Mouse (Mus musculus): ENCODE data around the gene Gpatch8. TPM values are rescaled to one million over a fixed set of nuclear protein-coding genes. Genes with fewer than 3 reads are reported as not detected.
"Not testable (repeated sequence)": the region's sequence is repeated elsewhere in the genome, so short reads cannot be mapped to it uniquely, and the experiment has no call there.

The Gpatch8 gene
- polyA plus RNA-seq, 1 experiment from 2014 or later, result 71.6 TPM

DNA sequence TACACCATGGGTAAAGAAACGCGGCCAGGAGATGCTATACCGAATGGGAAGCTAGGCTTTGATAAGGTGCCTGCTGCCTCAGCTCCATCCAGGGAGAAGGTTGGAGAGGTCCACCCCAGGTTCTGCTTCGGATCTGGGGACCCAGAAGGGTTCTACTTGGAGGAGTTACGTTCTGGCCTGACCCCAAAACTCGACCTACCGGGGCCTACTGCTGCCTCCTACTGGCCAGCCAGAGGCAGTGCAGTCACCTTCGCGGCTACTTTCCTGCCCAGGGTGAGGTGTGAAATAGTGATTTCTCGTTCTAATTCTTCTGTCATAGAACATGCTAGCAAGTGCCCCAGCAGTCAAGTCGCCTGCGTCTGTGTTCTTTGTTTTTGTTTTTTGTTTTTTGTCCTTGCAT, 12.0 kb upstream of the Gpatch8 start:
- Histone ChIP-seq H3K4me1 (0 out of 2 replicates have a peak, but pooled peaks cover 3% of the 10 kb centered on the region), H3K4me2 (no peak overlapping the region), H3K36me3 (no peaks in the 10 kb centered on the region), H3K9me3 (replicated peaks) (no peaks in the 10 kb centered on the region), H3K9ac (replicated peaks) (no peak overlapping the region), H3K4me3 (replicated peaks) (no peak overlapping the region), H3K27ac (replicated peaks) (no peak overlapping the region), H3K27me3 (replicated peaks) (no peaks in the 10 kb centered on the region)
- no peak for ATAC-seq (ENCODE audit: low FRiP score)
- WGBS, result 83% methylated on average over 12 of the region's 12 CpGs

DNA sequence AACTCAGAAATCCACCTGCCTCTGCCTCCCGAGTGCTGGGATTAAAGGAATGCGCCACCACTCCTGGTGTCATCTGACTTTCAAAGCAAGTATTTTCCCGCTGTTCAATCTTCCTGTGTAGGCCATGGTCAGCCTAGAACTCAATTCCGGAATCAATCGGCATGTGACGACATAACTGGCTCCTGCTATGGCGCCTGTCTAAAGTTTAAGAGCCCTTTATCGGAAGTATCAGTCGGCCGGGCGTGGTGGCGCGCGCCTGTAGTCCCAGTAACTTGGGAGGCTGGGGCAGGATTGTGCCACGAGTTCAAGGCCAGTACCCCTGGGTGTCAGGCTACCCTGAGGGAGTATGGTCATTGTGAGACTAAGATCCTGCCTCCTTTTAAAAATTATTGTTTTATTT, 11.5 kb upstream of the Gpatch8 start:
- no peaks in the 10 kb centered on the region for H3K36me3 ChIP-seq
- ATAC-seq (ENCODE audit: low FRiP score), result no peak
- no peak overlapping the region for H3K4me3 ChIP-seq (replicated peaks)
- no peak overlapping the region for H3K9ac ChIP-seq (replicated peaks)
- no peaks in the 10 kb centered on the region for H3K4me1 ChIP-seq
- no peak overlapping the region for H3K27ac ChIP-seq (replicated peaks)
- H3K9me3 ChIP-seq (replicated peaks), result no peaks in the 10 kb centered on the region
- H3K4me2 ChIP-seq, result no peak overlapping the region
- 96% methylated on average over 15 of the region's 15 CpGs for WGBS
- H3K27me3 ChIP-seq (replicated peaks), result no peaks in the 10 kb centered on the region

DNA sequence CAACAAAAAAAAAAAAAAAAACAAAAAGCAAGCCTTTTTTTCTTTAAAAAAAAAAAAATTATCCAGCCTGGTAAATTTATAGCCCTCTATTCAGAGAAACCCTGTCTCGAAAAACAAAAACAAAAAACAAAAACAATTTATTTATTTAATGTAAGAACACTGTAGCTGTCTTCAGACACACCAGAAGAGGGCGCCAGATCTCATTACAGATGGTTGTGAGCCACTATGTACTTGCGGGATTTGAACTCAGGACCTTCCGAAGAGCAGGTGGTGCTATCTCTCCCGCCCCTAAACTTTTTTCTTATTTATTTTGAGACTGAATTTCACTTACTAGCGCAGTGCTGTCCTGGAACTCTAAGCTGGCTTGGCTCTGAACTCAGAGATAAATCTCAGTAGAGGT, 11.0 kb upstream of the Gpatch8 start:
- WGBS, result 89% methylated on average over 6 of the region's 6 CpGs

DNA sequence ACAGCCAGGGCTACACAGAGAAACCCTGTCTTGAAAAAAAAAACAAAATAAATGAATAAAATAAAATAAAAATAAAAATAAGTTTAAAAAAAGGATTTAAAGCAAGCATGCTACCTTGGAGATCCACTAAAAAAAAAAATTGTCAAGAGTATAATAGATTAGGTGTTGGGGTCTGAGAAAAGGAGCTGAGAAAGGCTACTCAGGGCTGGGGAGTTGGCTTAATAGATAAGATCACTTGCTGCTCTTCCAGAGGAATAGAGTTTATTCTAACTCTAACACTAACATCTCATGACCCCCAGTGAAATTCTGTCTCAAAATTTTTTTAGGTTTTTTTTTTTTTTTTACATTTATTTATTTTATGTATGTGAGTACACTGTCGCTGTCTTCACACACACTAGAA, 10.1 kb upstream of the Gpatch8 start:
- Histone ChIP-seq H3K9ac (replicated peaks) (no peak overlapping the region), H3K36me3 (no peaks in the 10 kb centered on the region), H3K4me2 (no peak overlapping the region), H3K27me3 (replicated peaks) (no peaks in the 10 kb centered on the region), H3K27ac (replicated peaks) (no peak overlapping the region), H3K9me3 (replicated peaks) (no peaks in the 10 kb centered on the region), H3K4me1 (no peaks in the 10 kb centered on the region), H3K4me3 (replicated peaks) (no peak overlapping the region)
- no peak for ATAC-seq (ENCODE audit: low FRiP score)
- WGBS, result 95% methylated on average over 1 of the region's 1 CpGs

More for the DNA sequence above, 11.0 kb upstream of the Gpatch8 start:
- Histone ChIP-seq H3K27ac (replicated peaks) (no peak overlapping the region), H3K9me3 (replicated peaks) (no peaks in the 10 kb centered on the region), H3K9ac (replicated peaks) (no peak overlapping the region), H3K4me1 (no peaks in the 10 kb centered on the region), H3K4me3 (replicated peaks) (no peak overlapping the region), H3K4me2 (no peak overlapping the region), H3K36me3 (no peaks in the 10 kb centered on the region), H3K27me3 (replicated peaks) (no peaks in the 10 kb centered on the region)
- ATAC-seq (ENCODE audit: low FRiP score), result no peak

DNA sequence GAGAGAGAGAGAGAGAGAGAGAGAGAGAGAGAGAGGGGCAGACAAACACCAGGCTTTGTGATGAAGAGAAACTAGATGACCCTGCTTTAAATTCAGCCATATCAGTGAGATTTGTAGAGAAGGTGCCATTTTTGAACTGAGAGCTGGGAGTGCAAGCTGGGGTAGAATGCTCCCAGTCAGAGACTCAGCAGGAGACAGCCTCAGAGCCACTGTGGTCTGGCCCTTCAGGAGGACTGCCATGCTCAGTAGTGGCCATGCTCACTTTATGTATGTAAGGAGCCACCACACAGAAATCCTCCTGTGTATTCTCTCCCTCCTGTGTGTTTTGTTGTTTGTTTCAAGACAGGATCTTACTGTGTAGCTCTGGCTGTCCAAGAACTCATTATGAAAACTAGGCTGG, 9.5 kb upstream of the Gpatch8 start:
- H3K36me3 ChIP-seq, result no peaks in the 10 kb centered on the region
- no peak overlapping the region for H3K4me3 ChIP-seq (replicated peaks)
- H3K4me1 ChIP-seq, result no peaks in the 10 kb centered on the region
- no peak overlapping the region for H3K27ac ChIP-seq (replicated peaks)
- H3K27me3 ChIP-seq (replicated peaks), result no peaks in the 10 kb centered on the region
- H3K4me2 ChIP-seq, result no peak overlapping the region
- no peaks in the 10 kb centered on the region for H3K9me3 ChIP-seq (replicated peaks)
- no peak for ATAC-seq (ENCODE audit: low FRiP score)
- H3K9ac ChIP-seq (replicated peaks), result no peak overlapping the region

DNA sequence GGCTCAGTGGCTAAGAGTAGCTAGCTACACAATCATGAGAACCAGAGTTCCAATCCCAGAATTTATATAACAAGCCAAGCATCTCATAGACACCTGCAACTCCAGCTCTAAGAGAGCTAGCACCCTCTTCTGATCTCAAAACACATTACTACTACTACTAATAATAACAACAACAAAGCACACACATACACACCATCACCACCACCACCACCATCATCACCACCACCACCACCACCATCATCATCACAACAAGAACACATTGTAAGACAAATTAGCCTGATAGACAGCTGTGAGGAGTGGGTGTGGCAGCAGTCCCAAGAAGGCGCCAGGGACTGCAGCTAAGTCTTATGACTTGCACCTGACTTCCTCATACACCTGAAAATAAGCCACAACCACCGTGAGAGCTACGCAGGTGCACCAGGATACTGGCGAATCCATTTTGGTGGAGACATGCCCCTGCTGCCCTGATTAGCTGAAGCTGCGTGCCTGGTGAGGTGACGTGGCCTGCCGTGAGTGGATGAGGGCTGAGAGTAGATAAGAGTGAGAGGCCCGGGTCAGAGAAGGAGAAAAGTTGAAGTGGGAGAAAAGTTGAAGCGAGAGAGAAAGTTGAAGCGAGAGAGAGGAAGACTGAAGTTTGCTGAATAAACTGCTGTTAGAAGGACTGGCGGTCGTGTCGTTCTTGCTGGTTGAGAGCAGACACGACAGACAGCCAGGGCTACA, 8.9 kb upstream of the Gpatch8 start:
- H3K27ac ChIP-seq (replicated peaks); H3K9me3 ChIP-seq (replicated peaks); H3K27me3 ChIP-seq (replicated peaks); H3K4me1 ChIP-seq; H3K9ac ChIP-seq (replicated peaks); ATAC-seq (ENCODE audit: low FRiP score); H3K36me3 ChIP-seq; H3K4me3 ChIP-seq (replicated peaks); H3K4me2 ChIP-seq: not testable (repeated sequence)
- WGBS, result 87% methylated on average over 14 of the region's 14 CpGs

DNA sequence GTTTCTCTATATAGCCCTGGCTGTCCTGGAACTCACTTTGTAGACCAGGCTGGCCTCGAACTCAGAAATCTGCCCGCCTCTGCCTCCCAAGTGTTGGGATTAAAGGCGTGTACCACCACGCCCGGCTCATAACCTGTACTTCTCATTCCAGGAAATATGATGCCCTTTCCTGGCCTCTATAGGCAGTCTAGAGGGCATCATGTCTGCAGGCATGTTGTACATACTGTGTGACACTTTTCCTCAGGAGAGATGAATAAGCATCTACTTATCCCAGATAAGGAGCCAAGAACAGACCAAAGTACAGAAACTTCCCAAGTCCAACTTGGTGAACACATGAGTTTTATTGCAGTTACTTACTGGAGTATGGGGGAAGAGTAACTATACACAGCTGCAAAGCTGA, 2.5 kb upstream of the Gpatch8 start:
- Histone ChIP-seq H3K4me2 (no peak overlapping the region), H3K27ac (replicated peaks) (no peak overlapping the region), H3K27me3 (replicated peaks) (no peaks in the 10 kb centered on the region), H3K4me3 (replicated peaks) (no peak overlapping the region), H3K4me1 (peaks cover 17% of the 10 kb centered on the region), H3K36me3 (no peaks in the 10 kb centered on the region), H3K9me3 (replicated peaks) (no peaks in the 10 kb centered on the region), H3K9ac (replicated peaks) (no peak overlapping the region)
- WGBS, result 93% methylated on average over 4 of the region's 5 CpGs
- no peak for ATAC-seq (ENCODE audit: low FRiP score)

DNA sequence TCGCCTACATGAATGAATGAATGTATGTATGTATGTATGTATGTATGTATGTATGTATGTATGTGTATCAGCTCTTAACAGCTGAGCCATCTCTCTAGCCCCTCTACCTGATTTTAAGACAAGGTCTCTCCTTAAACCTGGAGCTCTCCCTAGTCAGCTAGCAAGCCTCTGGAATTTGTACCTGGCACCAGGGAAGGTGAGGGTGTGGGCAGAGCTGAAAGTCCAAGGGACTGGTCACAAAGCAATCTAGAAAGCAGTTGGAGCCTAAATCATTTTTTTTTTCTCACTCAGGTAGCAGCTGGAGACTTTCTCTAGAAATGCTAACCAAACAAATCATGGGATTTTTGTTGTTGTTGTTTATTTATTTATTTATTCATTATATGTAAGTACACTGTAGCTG, 1.2 kb upstream of the Gpatch8 start:
- Histone ChIP-seq H3K4me1 (peaks cover 25% of the 10 kb centered on the region), H3K9ac (replicated peaks) (no peak overlapping the region), H3K27me3 (replicated peaks) (no peaks in the 10 kb centered on the region), H3K4me2 (no peak overlapping the region), H3K4me3 (replicated peaks) (no peak overlapping the region), H3K27ac (replicated peaks) (no peak overlapping the region), H3K36me3 (no peaks in the 10 kb centered on the region), H3K9me3 (replicated peaks) (no peaks in the 10 kb centered on the region)
- no peak for ATAC-seq (ENCODE audit: low FRiP score)
- 89% methylated on average over 1 of the region's 1 CpGs for WGBS

DNA sequence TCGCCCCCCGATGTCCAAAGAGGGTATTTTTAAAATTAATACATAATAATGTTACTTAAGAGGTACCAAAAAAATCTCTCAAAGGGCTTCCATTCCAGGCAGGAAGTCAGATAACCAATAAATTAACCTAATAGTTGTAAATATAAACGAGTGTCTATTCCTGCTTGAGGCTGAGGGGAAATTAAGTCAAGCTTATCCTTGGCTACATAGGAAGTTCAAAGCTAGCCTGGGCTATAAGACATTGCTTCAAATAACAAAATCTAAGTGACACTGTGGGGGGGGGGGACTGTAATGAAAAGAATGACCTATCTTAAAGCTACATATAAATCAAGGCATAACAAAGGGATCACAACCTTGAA, 503 bp upstream of the Gpatch8 start:
- no peak for ATAC-seq (ENCODE audit: low FRiP score)
- H3K9ac ChIP-seq (replicated peaks), result no peak overlapping the region
- peak overlapping the region; percentile 70 for H3K4me2 ChIP-seq
- 13% methylated on average over 3 of the region's 3 CpGs for WGBS
- H3K4me3 ChIP-seq (replicated peaks), result peak overlapping the region; percentile 73
- H3K27ac ChIP-seq (replicated peaks), result peak overlapping the region; percentile 97
- no peaks in the 10 kb centered on the region for H3K36me3 ChIP-seq
- H3K9me3 ChIP-seq (replicated peaks), result no peaks in the 10 kb centered on the region
- H3K27me3 ChIP-seq (replicated peaks), result no peaks in the 10 kb centered on the region
- peaks cover 31% of the 10 kb centered on the region for H3K4me1 ChIP-seq

DNA sequence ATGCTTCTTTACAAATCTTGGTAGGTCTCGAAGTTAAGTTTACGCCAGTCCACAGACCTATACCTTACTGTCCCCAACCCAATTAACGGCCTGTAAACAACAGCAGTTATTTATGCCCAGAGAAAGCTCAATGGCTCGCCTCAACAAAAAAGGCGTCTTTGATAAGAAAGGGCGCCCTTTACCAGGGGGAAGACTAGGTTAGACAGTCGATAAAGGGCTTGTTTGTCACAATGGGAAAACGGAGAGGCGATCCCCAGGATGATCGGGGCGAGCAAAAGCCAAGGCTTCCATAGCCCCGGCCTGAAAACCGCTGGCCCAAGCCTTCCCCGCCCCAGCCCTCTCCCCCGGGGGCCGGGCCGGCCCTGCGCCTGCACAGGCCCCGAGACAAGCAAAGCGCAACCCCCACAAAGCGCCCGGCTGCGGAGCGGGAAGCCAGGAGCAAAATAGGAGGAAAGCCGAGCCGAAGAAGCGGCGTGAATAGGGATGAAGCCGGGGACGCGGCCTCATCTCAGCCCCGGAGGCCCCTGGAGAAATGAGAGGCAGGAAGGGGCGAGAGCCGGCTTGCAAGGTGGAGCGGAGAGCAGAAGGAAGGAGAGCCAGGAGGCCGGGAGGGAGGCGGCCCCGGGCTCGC, 677 bp downstream of the Gpatch8 start:
- peak; percentile 67 for ATAC-seq (ENCODE audit: low FRiP score)
- under 1% methylated on average over 39 of the region's 39 CpGs for WGBS

DNA sequence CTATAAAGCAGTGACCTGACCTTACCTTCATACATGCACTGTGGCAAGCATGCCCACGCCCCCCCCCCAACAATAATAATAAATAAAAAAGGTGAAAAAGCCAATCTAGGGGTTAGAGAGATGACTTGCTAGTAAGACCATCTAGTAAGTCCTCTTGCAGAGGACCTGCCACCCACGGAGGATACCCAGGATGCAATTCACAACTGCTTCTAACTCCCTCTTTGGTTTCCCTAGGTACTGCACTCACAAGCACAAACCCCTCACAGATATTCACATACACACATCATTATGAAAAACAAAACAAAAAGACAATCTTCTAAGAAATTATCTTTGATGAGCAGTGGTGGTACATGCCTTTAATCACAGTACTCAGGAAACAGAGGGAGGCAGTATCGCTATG, 4.1 kb downstream of the Gpatch8 start:
- ATAC-seq (ENCODE audit: low FRiP score), result no peak
- no peak overlapping the region for H3K9ac ChIP-seq (replicated peaks)
- no peaks in the 10 kb centered on the region for H3K36me3 ChIP-seq
- H3K4me1 ChIP-seq, result peaks cover 41% of the 10 kb centered on the region
- H3K27ac ChIP-seq (replicated peaks), result no peak overlapping the region
- H3K4me3 ChIP-seq (replicated peaks), result no peak overlapping the region
- no peaks in the 10 kb centered on the region for H3K27me3 ChIP-seq (replicated peaks)
- no peak overlapping the region for H3K4me2 ChIP-seq
- 90% methylated on average over 3 of the region's 3 CpGs for WGBS
- H3K9me3 ChIP-seq (replicated peaks), result no peaks in the 10 kb centered on the region

More for the DNA sequence above, 677 bp downstream of the Gpatch8 start:
- peaks cover 40% of the 10 kb centered on the region for H3K4me1 ChIP-seq
- H3K4me2 ChIP-seq, result peak overlapping the region; percentile 70
- peak overlapping the region; percentile 97 for H3K27ac ChIP-seq (replicated peaks)
- peak overlapping the region; percentile 73 for H3K4me3 ChIP-seq (replicated peaks)
- H3K9ac ChIP-seq (replicated peaks), result peak overlapping the region; percentile 98
- no peaks in the 10 kb centered on the region for H3K36me3 ChIP-seq
- no peaks in the 10 kb centered on the region for H3K27me3 ChIP-seq (replicated peaks)
- no peaks in the 10 kb centered on the region for H3K9me3 ChIP-seq (replicated peaks)

DNA sequence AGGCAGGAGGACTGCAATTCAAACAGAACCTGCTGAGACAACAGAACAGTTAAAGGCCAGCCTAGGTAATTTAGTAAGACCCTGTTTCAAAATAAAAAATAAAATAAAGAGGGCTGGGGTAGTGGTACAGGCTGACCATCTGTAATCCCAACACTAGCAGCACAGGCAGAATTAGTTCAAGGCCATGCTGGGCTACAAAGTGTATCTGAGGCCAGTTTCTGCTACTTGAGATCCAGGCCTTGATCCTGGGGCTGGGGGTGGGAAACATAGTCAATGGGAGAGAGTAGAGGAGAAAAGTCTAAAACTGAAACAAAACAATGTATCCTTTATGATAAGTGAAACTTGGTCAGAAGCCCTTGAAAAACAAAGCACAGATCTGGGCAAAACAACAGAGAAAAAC, 5.0 kb downstream of the Gpatch8 start:
- Histone ChIP-seq H3K4me2 (no peak overlapping the region), H3K27ac (replicated peaks) (no peak overlapping the region), H3K4me1 (peaks cover 38% of the 10 kb centered on the region), H3K9me3 (replicated peaks) (no peaks in the 10 kb centered on the region), H3K27me3 (replicated peaks) (no peaks in the 10 kb centered on the region), H3K36me3 (no peaks in the 10 kb centered on the region), H3K4me3 (replicated peaks) (no peak overlapping the region), H3K9ac (replicated peaks) (no peak overlapping the region)
- ATAC-seq (ENCODE audit: low FRiP score), result no peak
